Mouse (Mus musculus) Patski (cell line): ENCODE results near the gene Pdcd10. TPM values are rescaled to one million over a fixed set of nuclear protein-coding genes. Genes with fewer than 3 reads are reported as not detected.

Source experiments
- ATAC-seq: fragments of 100-300 bp; one replicate; pipeline ENCODE4 v1.8.0; 2021
- CTCF ChIA-PET: fragments of 350-600 bp; sonication (Branson Sonifier 250); formaldehyde crosslinking; loops from one replicate; lab custom pipeline; 2022; ENCODE audit warnings: inconsistent platforms; lab: Charles Lee
- POLR2A ChIA-PET: fragments of 350-600 bp; sonication (Branson Sonifier 250); formaldehyde crosslinking; loops from one replicate; lab custom pipeline; 2022; ENCODE audit warnings: antibody characterized with exemption, inconsistent platforms; lab: Charles Lee
- DNase-seq: peaks from one replicate; pipeline ENCODE4 v3.0.0-alpha.2; 2011; ENCODE audit warnings: low read depth, low spot score
- H3K27me3 ChIP-seq: fragments of 371-371 bp; one replicate; pipeline ENCODE4 v1.5.1; 2021
- CTCF ChIP-seq: fragments of 100-300 bp; IDR thresholded peaks from one replicate; pipeline ENCODE4 v1.5.1; 2021
- in situ Hi-C: fragments of 300-500 bp; cut with MboI; formaldehyde crosslinking; loops from 3 replicates; pipeline ENCODE4 v1.11.1; 2018; ENCODE audit warnings: low pct_unique_long_range_greater_than_20kb, mixed read lengths
- polyA plus RNA-seq: library from polyadenylated mRNA; unstranded; gene quantifications from one replicate; pipeline ENCODE4 v1.2.3, GENCODE M21; 2021

Pdcd10 gene
- polyA plus RNA-seq, 1 experiment from 2014 or later, result 149 TPM

- DNase-seq, result no peak
- no peaks in the 10 kb centered on the region for H3K27me3 ChIP-seq
- ChIA-PET POLR2A (interaction anchor here (1.2 kb wide), 1 partner anchor 8 kb away, joined by 3 read pairs; no protein-coding TSS in a partner anchor), CTCF (interaction anchor here (4.2 kb wide), 1 partner anchor 8 kb away, joined by 16 read pairs; no protein-coding TSS in a partner anchor)
- ATAC-seq, result no peak
- no peak for TF ChIP-seq CTCF
- in situ Hi-C loops, result no loop called here
Measured at GRCm38 (mm10) chr3:75541259-75541658, 15.4 kb downstream of the Pdcd10 start.

- no peak for TF ChIP-seq CTCF
- ATAC-seq, result peak; percentile 53
- in situ Hi-C loops, result no loop called here
Measured at GRCm38 (mm10) chr3:75534045-75534834, 22.4 kb downstream of the Pdcd10 start.

GRCm38 (mm10) chr3:75531074-75531473, 25.6 kb downstream of the Pdcd10 start:
- no peaks in the 10 kb centered on the region for H3K27me3 ChIP-seq
- ChIA-PET POLR2A (no interaction called here), CTCF (interaction anchor here (1.5 to 2.0 kb wide), 2 partner anchors 12 kb away, joined by 4 to 7 read pairs; no protein-coding TSS in a partner anchor)
- ATAC-seq (no peak), DNase-seq (no peak)
- in situ Hi-C loops, result no loop called here
- no peak for TF ChIP-seq CTCF

More at GRCm38 (mm10) chr3:75534045-75534834, 22.4 kb downstream of the Pdcd10 start:
- no peak for DNase-seq
- ChIA-PET CTCF (interaction anchor here (0.8 to 3.1 kb wide), 3 partner anchors 9 to 15 kb away, joined by 3 to 16 read pairs (median 3); no protein-coding TSS in a partner anchor), POLR2A (interaction anchor here (0.9 kb wide), 1 partner anchor 11 kb away, joined by 3 read pairs; no protein-coding TSS in a partner anchor)
- no peaks in the 10 kb centered on the region for H3K27me3 ChIP-seq

- ChIA-PET CTCF (interaction anchor here (0.9 to 2.1 kb wide), 5 partner anchors 9 to 27 kb away, joined by 3 to 10 read pairs (median 5); no protein-coding TSS in a partner anchor), POLR2A (interaction anchor here (1.0 kb wide), 1 partner anchor 11 kb away, joined by 3 read pairs; no protein-coding TSS in a partner anchor)
- DNase-seq, result no peak
- in situ Hi-C loops, result no loop called here
- no peak for ATAC-seq
- no peak for TF ChIP-seq CTCF
- H3K27me3 ChIP-seq, result no peaks in the 10 kb centered on the region
Measured at GRCm38 (mm10) chr3:75522527-75522926, 34.1 kb downstream of the Pdcd10 start.

- no peak for DNase-seq
- no peak for ATAC-seq
- no peaks in the 10 kb centered on the region for H3K27me3 ChIP-seq
- ChIA-PET CTCF (interaction anchor here (1.0 to 2.0 kb wide), 3 partner anchors 8 to 23 kb away, joined by 3 to 7 read pairs (median 5); no protein-coding TSS in a partner anchor), POLR2A (interaction anchor here (1.0 kb wide), 1 partner anchor 391 kb away, joined by 3 read pairs; no protein-coding TSS in a partner anchor)
- TF ChIP-seq CTCF, result no peak
- in situ Hi-C loops, result no loop called here
Measured at GRCm38 (mm10) chr3:75521314-75521713, 35.3 kb downstream of the Pdcd10 start.

GRCm38 (mm10) chr3:75517631-75518250, 38.9 kb downstream of the Pdcd10 start:
- POLR2A ChIA-PET, result no interaction called here
- CTCF ChIA-PET, result interaction anchor here (1.3 to 2.4 kb wide), 3 partner anchors 13 to 28 kb away, joined by 3 to 7 read pairs (median 3); no protein-coding TSS in a partner anchor
- in situ Hi-C loops, result loop anchor here (5.0 kb wide), 1 partner anchor 295 kb away; no protein-coding TSS in a partner anchor
- no peaks in the 10 kb centered on the region for H3K27me3 ChIP-seq
- peak; percentile 70 for ATAC-seq
- peak; percentile 84 for TF ChIP-seq CTCF
- no peak for DNase-seq

- TF ChIP-seq CTCF, result no peak
- CTCF ChIA-PET, result interaction anchor here (0.9 to 2.5 kb wide), 3 partner anchors 9 to 13 kb away, joined by 3 to 6 read pairs (median 5); no protein-coding TSS in a partner anchor
- in situ Hi-C loops, result no loop called here
- no peaks in the 10 kb centered on the region for H3K27me3 ChIP-seq
- DNase-seq, result peak; percentile 76
- peak; percentile 94 for ATAC-seq
- POLR2A ChIA-PET, result interaction anchor here (0.6 to 1.0 kb wide), 3 partner anchors 11 to 37 kb away, joined by 3 to 5 read pairs (median 3); no protein-coding TSS in a partner anchor
Measured at GRCm38 (mm10) chr3:75498961-75499960, 57.4 kb downstream of the Pdcd10 start.

GRCm38 (mm10) chr3:75492913-75493312, 63.7 kb downstream of the Pdcd10 start:
- TF ChIP-seq CTCF, result no peak
- DNase-seq, result peak; percentile 43
- ChIA-PET POLR2A (no interaction called here), CTCF (no interaction called here)
- in situ Hi-C loops, result no loop called here
- peak; percentile 95 for ATAC-seq
- H3K27me3 ChIP-seq, result peaks cover 13% of the 10 kb centered on the region

GRCm38 (mm10) chr3:75482056-75482455, 74.6 kb downstream of the Pdcd10 start, which contains the start of gene Wdr49:
Wdr49 (minus strand) TSS chr3:75482156.
- DNase-seq (no peak), ATAC-seq (no peak)
- POLR2A ChIA-PET, result no interaction called here
- no peak for TF ChIP-seq CTCF
- H3K27me3 ChIP-seq, result peaks cover 14% of the 10 kb centered on the region
- CTCF ChIA-PET, result no interaction called here
- in situ Hi-C loops, result no loop called here
